Mouse (Mus musculus): Measurements from ENCODE around the gene Rpl3l. TPM values are rescaled to one million over a fixed set of nuclear protein-coding genes. Genes with fewer than 3 reads are reported as not detected.

Rpl3l gene
- polyA plus RNA-seq, 1 experiment from 2014 or later = not detected

- Histone ChIP-seq H3K36me3 (replicated peaks) (no peaks in the 10 kb centered on the region), H3K27me3 (peaks cover 8% of the 10 kb centered on the region), H3K9ac (no peak overlapping the region), H3K4me3 (replicated peaks) (no peak overlapping the region), H3K27ac (no peak overlapping the region), H3K4me2 (no peak overlapping the region), H3K9me3 (no peaks in the 10 kb centered on the region), H3K4me1 (peaks cover 17% of the 10 kb centered on the region)
- no peak for ATAC-seq (ENCODE audit: low FRiP score)
- 85% methylated on average over 1 of the region's 1 CpGs for whole genome bisulfite sequencing
Observed at GRCm38 (mm10) chr17:24734513-24734912, 6.9 kb downstream of the Rpl3l start.

- no peak for ATAC-seq (ENCODE audit: low FRiP score)
- H3K27ac ChIP-seq = peak overlapping the region; percentile 60; the same call in 1 of the 2 replicates
- peaks cover 5% of the 10 kb centered on the region; the same call in 1 of the 2 replicates for H3K27me3 ChIP-seq
- peaks cover 17% of the 10 kb centered on the region for H3K4me1 ChIP-seq
- 89% methylated on average over 7 of the region's 7 CpGs for WGBS
- no peak overlapping the region for H3K9ac ChIP-seq
- H3K9me3 ChIP-seq = no peaks in the 10 kb centered on the region
- H3K36me3 ChIP-seq (replicated peaks) = no peaks in the 10 kb centered on the region
- no peak overlapping the region for H3K4me3 ChIP-seq (replicated peaks)
- H3K4me2 ChIP-seq = no peak overlapping the region
Observed at GRCm38 (mm10) chr17:24735446-24735845, 7.8 kb downstream of the Rpl3l start.

DNA sequence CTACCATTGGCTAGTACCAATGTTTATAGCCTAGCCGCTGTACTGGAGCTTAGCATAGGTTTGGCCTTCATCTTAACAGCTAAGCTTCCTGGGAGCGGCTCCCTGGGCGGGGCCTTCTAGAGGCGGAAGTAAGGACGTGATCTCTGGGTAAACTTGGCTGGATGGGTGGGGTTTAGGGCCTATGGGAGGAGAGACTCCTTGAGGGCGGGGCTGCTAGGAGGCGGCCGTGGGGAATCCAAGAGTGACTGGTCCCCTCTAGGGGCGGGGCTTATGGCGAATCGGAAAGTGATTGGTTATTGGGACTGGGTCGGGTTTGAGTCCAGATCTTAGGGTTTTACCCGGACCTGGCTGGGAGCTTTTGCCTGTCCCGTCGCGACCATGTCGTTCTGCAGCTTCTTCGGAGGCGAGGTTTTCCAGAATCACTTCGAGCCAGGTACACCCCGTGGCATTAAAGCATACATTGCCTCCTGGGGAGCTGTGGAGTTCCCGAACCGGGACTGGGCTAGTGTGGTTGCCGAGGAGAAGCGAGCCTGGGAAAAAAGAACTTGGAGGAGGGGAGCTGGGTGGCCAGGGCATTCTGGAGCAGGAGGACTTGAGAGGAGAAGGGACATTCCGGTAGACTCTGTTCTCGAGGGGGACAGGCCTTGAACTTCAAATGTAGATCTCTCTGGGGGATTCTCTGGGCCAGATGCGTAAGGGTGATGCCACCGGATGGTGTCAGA, 8.9 kb downstream of the Rpl3l start, which contains the start of gene Msrb1:
TSS of gene Msrb1 (plus strand) at position 313 of the 722 bp plus-strand sequence.
- WGBS = 1% methylated on average over 29 of the region's 29 CpGs
- Histone ChIP-seq H3K4me3 (replicated peaks) (peak within 1 kb of the TSS; percentile 55), H3K4me2 (peak within 1 kb of the TSS; percentile 88), H3K9me3 (no peaks in the 10 kb centered on the region), H3K36me3 (replicated peaks) (no peaks in the 10 kb centered on the region), H3K9ac (peak within 1 kb of the TSS; percentile 69), H3K27ac (peak within 1 kb of the TSS; percentile 60), H3K27me3 (peaks cover 5% of the 10 kb centered on the region; the same call in 1 of the 2 replicates), H3K4me1 (peaks cover 17% of the 10 kb centered on the region)
- ATAC-seq (ENCODE audit: low FRiP score) = peak; percentile 97

- Histone ChIP-seq H3K4me1 (peaks cover 17% of the 10 kb centered on the region), H3K36me3 (replicated peaks) (no peaks in the 10 kb centered on the region), H3K4me2 (peak overlapping the region; percentile 88), H3K4me3 (replicated peaks) (peak overlapping the region; percentile 55), H3K9me3 (no peaks in the 10 kb centered on the region), H3K27ac (no peak overlapping the region), H3K9ac (peak overlapping the region; percentile 69), H3K27me3 (peaks cover 5% of the 10 kb centered on the region; the same call in 1 of the 2 replicates)
- WGBS = 30% methylated on average over 8 of the region's 8 CpGs
- ATAC-seq (ENCODE audit: low FRiP score) = no peak
Observed at GRCm38 (mm10) chr17:24737135-24737810, 9.7 kb downstream of the Rpl3l start.

DNA sequence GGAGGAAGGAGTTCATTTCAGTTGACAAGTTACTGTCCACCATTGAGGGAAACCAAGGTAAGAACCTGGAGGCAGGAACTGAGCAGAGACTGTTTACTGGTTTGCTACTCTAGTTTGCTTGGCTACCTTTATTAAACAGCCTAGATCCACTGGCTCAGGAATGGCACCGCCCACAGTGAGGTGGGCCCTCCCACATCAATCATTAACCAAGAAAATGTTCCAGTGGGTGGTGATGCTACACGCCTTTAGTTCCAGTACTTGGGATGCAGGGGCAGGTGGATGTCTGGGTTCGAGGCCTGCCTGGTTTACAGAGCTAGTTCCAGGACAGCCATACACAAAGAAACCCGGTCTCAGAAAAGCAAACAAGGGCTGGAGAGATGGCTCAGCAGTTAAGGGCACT, 10.6 kb downstream of the Rpl3l start:
- WGBS = 80% methylated on average over 4 of the region's 4 CpGs
- no peak for ATAC-seq (ENCODE audit: low FRiP score)

DNA sequence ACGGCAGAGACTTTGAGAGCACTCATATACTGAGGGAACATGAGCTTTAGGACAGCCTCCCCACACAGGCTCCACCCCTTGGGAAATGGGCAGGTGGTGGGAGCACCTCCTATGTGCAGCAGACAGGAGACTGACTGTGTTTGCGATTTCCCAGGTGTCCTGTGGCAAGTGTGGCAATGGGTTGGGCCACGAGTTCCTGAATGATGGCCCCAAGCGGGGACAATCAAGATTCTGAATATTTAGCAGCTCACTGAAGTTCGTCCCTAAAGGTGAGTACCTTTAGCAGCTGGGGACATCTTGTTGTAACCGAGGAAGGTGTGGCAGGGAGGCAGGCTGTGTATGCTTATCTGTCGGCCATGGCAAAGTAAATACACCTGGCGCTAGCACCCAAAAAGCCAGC, 12.3 kb downstream of the Rpl3l start:
- Histone ChIP-seq H3K27ac (no peak overlapping the region), H3K36me3 (replicated peaks) (no peaks in the 10 kb centered on the region), H3K4me2 (no peak overlapping the region), H3K9ac (no peak overlapping the region), H3K4me3 (replicated peaks) (no peak overlapping the region), H3K27me3 (peaks cover 5% of the 10 kb centered on the region; the same call in 1 of the 2 replicates), H3K4me1 (peaks cover 17% of the 10 kb centered on the region), H3K9me3 (no peaks in the 10 kb centered on the region)
- 87% methylated on average over 8 of the region's 8 CpGs for WGBS
- no peak for ATAC-seq (ENCODE audit: low FRiP score)

More for the DNA sequence above, 10.6 kb downstream of the Rpl3l start:
- no peaks in the 10 kb centered on the region for H3K9me3 ChIP-seq
- H3K36me3 ChIP-seq (replicated peaks) = no peaks in the 10 kb centered on the region
- peaks cover 5% of the 10 kb centered on the region; the same call in 1 of the 2 replicates for H3K27me3 ChIP-seq
- no peak overlapping the region for H3K4me3 ChIP-seq (replicated peaks)
- H3K9ac ChIP-seq = no peak overlapping the region
- peaks cover 17% of the 10 kb centered on the region for H3K4me1 ChIP-seq
- no peak overlapping the region for H3K4me2 ChIP-seq
- H3K27ac ChIP-seq = no peak overlapping the region

- Histone ChIP-seq H3K27ac (no peak overlapping the region), H3K27me3 (peaks cover 14% of the 10 kb centered on the region; the same call in 1 of the 2 replicates), H3K36me3 (replicated peaks) (no peaks in the 10 kb centered on the region), H3K4me3 (replicated peaks) (no peak overlapping the region), H3K9ac (no peak overlapping the region), H3K4me2 (no peak overlapping the region), H3K4me1 (peaks cover 3% of the 10 kb centered on the region), H3K9me3 (no peaks in the 10 kb centered on the region)
- WGBS = 85% methylated on average over 8 of the region's 8 CpGs
- no peak for ATAC-seq (ENCODE audit: low FRiP score)
Observed at GRCm38 (mm10) chr17:24742307-24742706, 14.7 kb downstream of the Rpl3l start.

DNA sequence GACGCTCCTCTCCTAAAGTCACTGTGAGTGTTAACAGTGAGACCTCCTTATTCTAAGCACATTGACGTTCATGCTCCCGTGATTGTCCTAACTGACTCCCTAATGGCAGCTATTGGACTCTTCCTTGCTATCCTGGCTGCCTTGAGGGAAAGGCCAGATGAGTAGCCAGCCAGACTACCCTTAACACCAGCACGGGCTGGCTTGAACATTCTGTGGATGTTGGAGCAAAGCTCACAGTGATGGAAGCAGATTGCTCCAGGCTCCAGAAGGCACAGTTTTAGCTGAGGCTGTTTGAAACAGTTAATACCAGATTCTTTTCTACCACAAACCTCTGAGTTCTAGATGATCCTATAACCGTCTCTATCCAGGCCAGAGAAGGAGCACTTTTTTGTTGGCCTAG, 16.3 kb downstream of the Rpl3l start:
- Histone ChIP-seq H3K27me3 (peaks cover 20% of the 10 kb centered on the region; the same call in 1 of the 2 replicates), H3K4me2 (no peak overlapping the region)
- 75% methylated on average over 5 of the region's 5 CpGs for WGBS

GRCm38 (mm10) chr17:24744381-24744780, 16.8 kb downstream of the Rpl3l start:
- H3K27me3 ChIP-seq = peaks cover 24% of the 10 kb centered on the region
- H3K9ac ChIP-seq = no peak overlapping the region
- H3K4me2 ChIP-seq = no peak overlapping the region
- H3K4me3 ChIP-seq (replicated peaks) = no peak overlapping the region
- 78% methylated on average over 3 of the region's 3 CpGs for WGBS
- H3K9me3 ChIP-seq = no peaks in the 10 kb centered on the region
- H3K4me1 ChIP-seq = no peaks in the 10 kb centered on the region
- ATAC-seq (ENCODE audit: low FRiP score) = no peak
- H3K36me3 ChIP-seq (replicated peaks) = no peaks in the 10 kb centered on the region
- no peak overlapping the region for H3K27ac ChIP-seq

More for the DNA sequence above, 16.3 kb downstream of the Rpl3l start:
- Histone ChIP-seq H3K9me3 (no peaks in the 10 kb centered on the region), H3K4me1 (no peaks in the 10 kb centered on the region), H3K27ac (no peak overlapping the region), H3K36me3 (replicated peaks) (no peaks in the 10 kb centered on the region), H3K4me3 (replicated peaks) (no peak overlapping the region), H3K9ac (no peak overlapping the region)
- no peak for ATAC-seq (ENCODE audit: low FRiP score)

- peak; percentile 78 for ATAC-seq (ENCODE audit: low FRiP score)
- no peaks in the 10 kb centered on the region for H3K4me1 ChIP-seq
- H3K9me3 ChIP-seq = no peaks in the 10 kb centered on the region
- no peaks in the 10 kb centered on the region for H3K36me3 ChIP-seq (replicated peaks)
- H3K27ac ChIP-seq = no peak overlapping the region
- H3K27me3 ChIP-seq = peaks cover 37% of the 10 kb centered on the region
- no peak overlapping the region for H3K4me2 ChIP-seq
- no peak overlapping the region for H3K9ac ChIP-seq
- H3K4me3 ChIP-seq (replicated peaks) = no peak overlapping the region
- 18% methylated on average over 7 of the region's 7 CpGs for WGBS
Observed at GRCm38 (mm10) chr17:24745526-24746497, 18.2 kb downstream of the Rpl3l start.

DNA sequence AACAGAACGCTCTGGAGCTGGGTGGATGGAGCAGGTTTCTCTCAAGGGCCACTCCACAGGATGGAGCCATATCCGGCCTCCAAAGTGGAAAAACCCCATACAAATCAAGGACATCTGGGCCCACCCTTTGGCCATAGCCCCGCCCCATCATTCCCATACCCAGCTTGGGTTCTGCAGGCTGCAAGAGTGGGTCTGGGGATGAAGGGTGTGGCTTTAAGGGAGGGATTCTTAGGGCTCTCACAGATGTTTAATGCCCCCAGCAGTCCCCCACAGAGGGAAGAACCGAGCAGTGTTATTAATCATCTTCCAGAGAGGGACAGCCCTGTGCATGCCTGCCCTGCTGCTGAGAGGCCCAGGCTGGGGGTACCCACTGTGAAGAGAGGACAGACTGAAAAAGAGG, 19.4 kb downstream of the Rpl3l start:
- H3K4me2 ChIP-seq = no peak overlapping the region
- no peak overlapping the region for H3K9ac ChIP-seq
- peaks cover under 1% of the 10 kb centered on the region; the same call in 1 of the 2 replicates for H3K4me1 ChIP-seq
- no peaks in the 10 kb centered on the region for H3K36me3 ChIP-seq (replicated peaks)
- H3K4me3 ChIP-seq (replicated peaks) = no peak overlapping the region
- no peak for ATAC-seq (ENCODE audit: low FRiP score)
- H3K9me3 ChIP-seq = no peaks in the 10 kb centered on the region
- peaks cover 48% of the 10 kb centered on the region for H3K27me3 ChIP-seq
- WGBS = 46% methylated on average over 4 of the region's 4 CpGs
- no peak overlapping the region for H3K27ac ChIP-seq

DNA sequence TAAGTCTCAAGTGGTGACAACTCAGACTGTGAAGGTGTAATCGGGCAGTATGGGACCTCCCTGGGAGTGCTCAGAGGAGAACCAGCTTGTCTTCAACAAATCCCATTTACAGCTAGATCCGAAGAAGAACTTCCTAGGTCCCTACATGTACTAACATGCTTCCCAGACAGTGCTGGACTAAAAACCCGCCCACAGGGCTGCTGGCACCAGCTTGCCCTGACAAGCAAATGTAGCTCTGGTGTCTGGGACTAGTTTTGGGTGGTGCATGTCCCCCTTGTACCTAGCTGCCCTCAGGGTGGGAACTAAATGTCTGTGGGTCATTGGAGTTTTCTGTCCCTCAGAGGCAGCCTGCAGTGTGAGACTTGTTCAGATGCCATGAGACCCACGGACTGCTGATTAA, 23.9 kb downstream of the Rpl3l start:
- no peak overlapping the region for H3K9ac ChIP-seq
- H3K27ac ChIP-seq = no peak overlapping the region
- H3K4me1 ChIP-seq = peaks cover 15% of the 10 kb centered on the region
- no peaks in the 10 kb centered on the region for H3K36me3 ChIP-seq (replicated peaks)
- no peak overlapping the region for H3K4me3 ChIP-seq (replicated peaks)
- peaks cover 85% of the 10 kb centered on the region for H3K27me3 ChIP-seq
- H3K9me3 ChIP-seq = no peaks in the 10 kb centered on the region
- WGBS = 12% methylated on average over 4 of the region's 4 CpGs
- no peak for ATAC-seq (ENCODE audit: low FRiP score)
- no peak overlapping the region for H3K4me2 ChIP-seq

Measured in forebrain, embryonic 12.5 days (tissue).